Mouse (Mus musculus): ENCODE measurements around the gene Hist1h2ba.

The Hist1h2ba gene

GRCm38 (mm10) chr13:23898242-23898641 is 35.7 kb downstream of the Hist1h2ba start:
- peak; percentile 26 for DNase-seq (ENCODE audit: low read depth)

- no peak for DNase-seq (ENCODE audit: low read depth)
These were observed 40.7 kb downstream of the Hist1h2ba start for GRCm38 (mm10) chr13:23893269-23893593.

- DNase-seq (ENCODE audit: low read depth): no peak
These were observed 41.2 kb downstream of the Hist1h2ba start for GRCm38 (mm10) chr13:23892592-23893268.

GRCm38 (mm10) chr13:23889011-23889605 is 44.8 kb downstream of the Hist1h2ba start:
- DNase-seq (ENCODE audit: low read depth): no peak

GRCm38 (mm10) chr13:23887026-23887725 is 46.8 kb downstream of the Hist1h2ba start:
- DNase-seq (ENCODE audit: low read depth): no peak

GRCm38 (mm10) chr13:23885540-23885939 is 48.4 kb downstream of the Hist1h2ba start:
- DNase-seq (ENCODE audit: low read depth): peak; percentile 31

All from induced T-regulatory cell, adult 2 months (primary cell).